Mouse (Mus musculus) stomach, postnatal 0 days (tissue): ENCODE results near the gene Tmem214.

ENCODE experiments used
- CTCF ChIP-seq: IDR thresholded peaks from 2 replicates; pipeline ENCODE4 v1.5.1; 2016; ENCODE audit warnings: antibody characterized with exemption, low read depth, mild to moderate bottlenecking, moderate library complexity
- EP300 ChIP-seq: optimal IDR thresholded peaks from 2 replicates; pipeline ENCODE3; 2016; ENCODE audit warnings: antibody characterized with exemption

DNA sequence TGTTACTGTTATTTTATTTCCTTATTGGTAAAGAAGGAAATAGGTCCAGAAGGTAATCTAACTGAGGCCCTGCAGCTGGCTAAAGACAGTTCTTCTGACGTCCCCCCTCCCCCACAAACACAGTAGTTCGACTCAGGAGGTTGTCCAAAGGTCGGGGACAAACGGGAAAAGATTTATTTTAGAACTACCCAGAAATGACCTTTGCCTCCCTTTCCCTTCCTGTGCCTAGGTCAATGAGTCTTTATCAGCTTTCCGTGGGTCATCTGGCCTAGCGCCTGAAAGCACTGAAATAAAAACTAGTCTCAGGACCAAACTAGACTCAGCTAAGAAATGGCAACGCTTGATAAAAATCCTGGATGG is 41.5 kb downstream of the Tmem214 start:
- TF ChIP-seq CTCF (no peak), EP300 (no peak)
